Mouse (Mus musculus) heart, postnatal 4 days (tissue): ENCODE measurements around the gene Gsta2. TPM values are rescaled to one million over a fixed set of nuclear protein-coding genes. Genes with fewer than 3 reads are reported as not detected.
A peak's percentile ranks its signal among the peaks of the same experiment; 100 is the strongest.
"Not testable (repeated sequence)": the region's sequence is repeated elsewhere in the genome, so short reads cannot be mapped to it uniquely, and the experiment has no call there.

Source experiments
- DNase-seq: peaks from one replicate; pipeline ENCODE4 v3.0.0; 2021
- total RNA-seq, 2 experiments: library from RNA; stranded (reverse); gene quantifications; 2 replicates each; pipeline ENCODE4 v1.2.3; 2021

Gene Gsta2
- total RNA-seq: not detected

GRCm38 (mm10) chr9:78355611-78356010, at the start of gene Gsta2:
Gene Gsta2 (minus strand): TSS chr9:78355788.
- no peak for DNase-seq

GRCm38 (mm10) chr9:78401596-78401995, 46.0 kb upstream of the Gsta2 start:
- DNase-seq: no peak

- DNase-seq: no peak
Observed at GRCm38 (mm10) chr9:78400570-78400969, 45.0 kb upstream of the Gsta2 start.

- no peak for DNase-seq
Observed at GRCm38 (mm10) chr9:78396517-78396916, 40.9 kb upstream of the Gsta2 start.

- peak; percentile 54 for DNase-seq
Observed at GRCm38 (mm10) chr9:78395630-78396351, 40.2 kb upstream of the Gsta2 start, which contains the start of gene Ddx43. Gene Ddx43 (plus strand): TSS chr9:78395777.

GRCm38 (mm10) chr9:78395244-78395629, 39.6 kb upstream of the Gsta2 start:
- DNase-seq: no peak

- DNase-seq: no peak
Observed at GRCm38 (mm10) chr9:78394602-78395001, 39.0 kb upstream of the Gsta2 start.

GRCm38 (mm10) chr9:78393741-78394140, 38.2 kb upstream of the Gsta2 start:
- no peak for DNase-seq

- no peak for DNase-seq
Observed at GRCm38 (mm10) chr9:78389981-78390380, 34.4 kb upstream of the Gsta2 start.

GRCm38 (mm10) chr9:78386947-78387346, 31.4 kb upstream of the Gsta2 start:
- no peak for DNase-seq

- no peak for DNase-seq
Observed at GRCm38 (mm10) chr9:78385893-78386292, 30.3 kb upstream of the Gsta2 start.

- peak; percentile 21 for DNase-seq
Observed at GRCm38 (mm10) chr9:78378113-78378785, 22.7 kb upstream of the Gsta2 start, which contains the start of gene Ooep. Gene Ooep (minus strand): TSS chr9:78378725.

GRCm38 (mm10) chr9:78377546-78377945, 22.0 kb upstream of the Gsta2 start:
- no peak for DNase-seq

GRCm38 (mm10) chr9:78375486-78375885, 19.9 kb upstream of the Gsta2 start:
- no peak for DNase-seq

GRCm38 (mm10) chr9:78374885-78375389, 19.3 kb upstream of the Gsta2 start:
- no peak for DNase-seq

GRCm38 (mm10) chr9:78374397-78374796, 18.8 kb upstream of the Gsta2 start:
- DNase-seq: no peak

- no peak for DNase-seq
Observed at GRCm38 (mm10) chr9:78372827-78373504, 17.4 kb upstream of the Gsta2 start.

GRCm38 (mm10) chr9:78371441-78371840, 15.9 kb upstream of the Gsta2 start:
- DNase-seq: no peak

- no peak for DNase-seq
Observed at GRCm38 (mm10) chr9:78369786-78370185, 14.2 kb upstream of the Gsta2 start.

- no peak for DNase-seq
Observed at GRCm38 (mm10) chr9:78369349-78369748, 13.8 kb upstream of the Gsta2 start.

GRCm38 (mm10) chr9:78368671-78369293, 13.2 kb upstream of the Gsta2 start:
- no peak for DNase-seq

GRCm38 (mm10) chr9:78367959-78368358, 12.4 kb upstream of the Gsta2 start, which contains the start of gene Dppa5a:
Gene Dppa5a (minus strand): TSS chr9:78368177.
- not testable (repeated sequence) for DNase-seq
